Mouse (Mus musculus): ENCODE results near the gene Ttyh3.

Ttyh3 gene

GRCm38 (mm10) chr5:140575381-140575866, 73.4 kb downstream of the Ttyh3 start:
- DNase-seq (ENCODE audit: low spot score), result no peak

- DNase-seq (ENCODE audit: low spot score), result no peak
Measured at GRCm38 (mm10) chr5:140572611-140573010, 76.2 kb downstream of the Ttyh3 start.

GRCm38 (mm10) chr5:140571673-140572072, 77.2 kb downstream of the Ttyh3 start:
- no peak for DNase-seq (ENCODE audit: low spot score)

- no peak for DNase-seq (ENCODE audit: low spot score)
Measured at GRCm38 (mm10) chr5:140571201-140571600, 77.6 kb downstream of the Ttyh3 start.
